Mouse (Mus musculus) stomach, embryonic 14.5 days (tissue): ENCODE measurements around the gene Tuba8. TPM values are rescaled to one million over a fixed set of nuclear protein-coding genes. Genes with fewer than 3 reads are reported as not detected.
A peak's percentile ranks its signal among the peaks of the same experiment; 100 is the strongest.

Experiments
- ATAC-seq: fragments of 200-750 bp; cut with Nextera tagmentation; 2 replicates; pipeline ENCODE4 v1.8.0; 2017; ENCODE audit warnings: low read depth, moderate TSS enrichment; ENCODE audit not compliant: insufficient number of reproducible peaks, insufficient read depth, low FRiP score
- H3K27ac ChIP-seq: fragments of 300-500 bp; sonication (generic); 2 replicates; pipeline ENCODE4 v1.5.1; 2014; ENCODE audit warnings: mild to moderate bottlenecking, low read length, moderate library complexity, mixed read lengths
- H3K27me3 ChIP-seq: fragments of 300-500 bp; sonication (generic); 2 replicates; pipeline ENCODE4 v1.6.1; 2014; ENCODE audit warnings: low read length, control low read depth, mixed read lengths; ENCODE audit not compliant: control insufficient read depth, insufficient read depth
- H3K36me3 ChIP-seq: fragments of 300-500 bp; sonication (generic); 2 replicates; pipeline ENCODE4 v1.6.1; 2014; ENCODE audit warnings: mild to moderate bottlenecking, control low read depth, low read length, moderate library complexity, mixed read lengths; ENCODE audit not compliant: control insufficient read depth, insufficient read depth
- H3K4me1 ChIP-seq: fragments of 300-500 bp; sonication (generic); 2 replicates; pipeline ENCODE4 v1.6.1; 2014; ENCODE audit warnings: low read length, control low read depth, mixed read lengths; ENCODE audit not compliant: control insufficient read depth, insufficient read depth
- H3K4me2 ChIP-seq: fragments of 300-500 bp; sonication (generic); replicated peaks from 2 replicates; pipeline ENCODE4 v1.6.1; 2014; ENCODE audit warnings: low read depth, low read length, control low read depth
- H3K4me3 ChIP-seq: fragments of 300-500 bp; sonication (generic); 2 replicates; pipeline ENCODE4 v1.5.1; 2014; ENCODE audit warnings: low read depth, low read length, control low read depth
- H3K9ac ChIP-seq: fragments of 300-500 bp; sonication (generic); replicated peaks from 2 replicates; pipeline ENCODE4 v1.6.1; 2014; ENCODE audit warnings: low read depth, mild to moderate bottlenecking, control low read depth, low read length, moderate library complexity, mixed read lengths
- H3K9me3 ChIP-seq: fragments of 300-500 bp; sonication (generic); 2 replicates; pipeline ENCODE4 v1.6.1; 2016; ENCODE audit warnings: low read depth, low read length, control low read depth; ENCODE audit not compliant: control insufficient read depth
- WGBS: fragments of 180-500 bp; shearing (Covaris S2); extraction: QIAGEN DNeasy Blood & Tissue Kit; methylation state at CpG from one replicate; pipeline ENCODE4 v1.1.7; 2014; 5-methylcytosine and 5-hydroxymethylcytosine counted together
- polyA plus RNA-seq: library from polyadenylated mRNA; unstranded; fragments of >200 nt; fragmentation: Nextera tagmentation; extraction: Ambion mirVana; gene quantifications from 2 replicates; pipeline ENCODE4 v1.2.1, GENCODE M21; 2014

Tuba8 gene
- polyA plus RNA-seq = 0.10 and 0.21 TPM in 2 replicates

GRCm38 (mm10) chr6:121210149-121210925, at the start of gene Tuba8:
Gene Tuba8, plus strand, starts transcription at chr6:121210696.
- ATAC-seq = peak; percentile 67
- Histone ChIP-seq H3K9me3 (no peaks in the 10 kb centered on the region), H3K27ac (no peak within 1 kb of the TSS), H3K27me3 (peaks cover 19% of the 10 kb centered on the region; the same call in 1 of the 2 replicates), H3K4me1 (peaks cover 15% of the 10 kb centered on the region; the same call in 1 of the 2 replicates), H3K4me3 (peak within 1 kb of the TSS; percentile 32), H3K4me2 (peak within 1 kb of the TSS; percentile 78), H3K36me3 (no peaks in the 10 kb centered on the region), H3K9ac (no peak within 1 kb of the TSS)
- 7% methylated on average over 30 of the region's 30 CpGs for WGBS

GRCm38 (mm10) chr6:121162616-121163015, 47.9 kb upstream of the Tuba8 start:
- Histone ChIP-seq H3K36me3 (no peaks in the 10 kb centered on the region), H3K27me3 (no peaks in the 10 kb centered on the region), H3K9me3 (no peaks in the 10 kb centered on the region), H3K27ac (no peak overlapping the region), H3K4me3 (no peak overlapping the region), H3K4me2 (no peak overlapping the region), H3K4me1 (peaks cover 8% of the 10 kb centered on the region), H3K9ac (no peak overlapping the region)
- WGBS = 63% methylated on average over 12 of the region's 12 CpGs
- no peak for ATAC-seq

- WGBS = 24% methylated on average over 10 of the region's 10 CpGs
- no peak overlapping the region for H3K9ac ChIP-seq
- H3K4me1 ChIP-seq = peaks cover 8% of the 10 kb centered on the region
- peak; percentile 66 for ATAC-seq
- H3K9me3 ChIP-seq = no peaks in the 10 kb centered on the region
- H3K27me3 ChIP-seq = no peaks in the 10 kb centered on the region
- no peak overlapping the region for H3K4me3 ChIP-seq
- peak overlapping the region; percentile 3; the same call in 1 of the 2 replicates for H3K27ac ChIP-seq
- H3K36me3 ChIP-seq = no peaks in the 10 kb centered on the region
- no peak overlapping the region for H3K4me2 ChIP-seq
These were observed 44.4 kb upstream of the Tuba8 start for GRCm38 (mm10) chr6:121166098-121166552.

- Histone ChIP-seq H3K4me3 (no peak overlapping the region), H3K4me1 (peaks cover 8% of the 10 kb centered on the region), H3K9me3 (no peaks in the 10 kb centered on the region), H3K4me2 (no peak overlapping the region), H3K27ac (no peak overlapping the region), H3K36me3 (no peaks in the 10 kb centered on the region), H3K9ac (no peak overlapping the region), H3K27me3 (no peaks in the 10 kb centered on the region)
- ATAC-seq = no peak; the same call in 1 of the 2 replicates
- WGBS = 64% methylated on average over 7 of the region's 7 CpGs
These were observed 43.0 kb upstream of the Tuba8 start for GRCm38 (mm10) chr6:121167381-121167975.

GRCm38 (mm10) chr6:121171102-121171501, 39.4 kb upstream of the Tuba8 start:
- Histone ChIP-seq H3K4me1 (peaks cover 5% of the 10 kb centered on the region), H3K9ac (no peak overlapping the region), H3K36me3 (no peaks in the 10 kb centered on the region), H3K27me3 (no peaks in the 10 kb centered on the region), H3K4me2 (no peak overlapping the region), H3K4me3 (no peak overlapping the region), H3K27ac (no peak overlapping the region), H3K9me3 (no peaks in the 10 kb centered on the region)
- no peak for ATAC-seq
- 63% methylated on average over 6 of the region's 6 CpGs for WGBS

- 47% methylated on average over 5 of the region's 5 CpGs for WGBS
- Histone ChIP-seq H3K9me3 (no peaks in the 10 kb centered on the region), H3K4me2 (no peak overlapping the region), H3K36me3 (no peaks in the 10 kb centered on the region), H3K4me1 (0 out of 2 replicates have a peak, but pooled peaks cover 2% of the 10 kb centered on the region), H3K4me3 (no peak overlapping the region), H3K27ac (peak overlapping the region; percentile 44), H3K9ac (no peak overlapping the region), H3K27me3 (no peaks in the 10 kb centered on the region)
- ATAC-seq = no peak
These were observed 37.0 kb upstream of the Tuba8 start for GRCm38 (mm10) chr6:121173471-121173870.

GRCm38 (mm10) chr6:121174761-121175160, 35.7 kb upstream of the Tuba8 start:
- Histone ChIP-seq H3K4me3 (no peak overlapping the region), H3K9me3 (no peaks in the 10 kb centered on the region), H3K9ac (no peak overlapping the region), H3K27ac (no peak overlapping the region), H3K27me3 (no peaks in the 10 kb centered on the region), H3K4me2 (no peak overlapping the region), H3K4me1 (0 out of 2 replicates have a peak, but pooled peaks cover 2% of the 10 kb centered on the region), H3K36me3 (no peaks in the 10 kb centered on the region)
- ATAC-seq = no peak
- 91% methylated on average over 6 of the region's 6 CpGs for WGBS

GRCm38 (mm10) chr6:121176011-121176730, 34.3 kb upstream of the Tuba8 start:
- Histone ChIP-seq H3K36me3 (no peaks in the 10 kb centered on the region), H3K4me1 (0 out of 2 replicates have a peak, but pooled peaks cover 2% of the 10 kb centered on the region), H3K4me2 (peak overlapping the region; percentile 28; the same call in 1 of the 2 replicates), H3K4me3 (no peak overlapping the region), H3K27me3 (no peaks in the 10 kb centered on the region), H3K9ac (no peak overlapping the region; the same call in 1 of the 2 replicates), H3K9me3 (no peaks in the 10 kb centered on the region), H3K27ac (peak overlapping the region; percentile 83)
- 45% methylated on average over 14 of the region's 14 CpGs for WGBS
- peak; percentile 82 for ATAC-seq
